Mouse (Mus musculus) forebrain, embryonic 10.5 days (tissue): Measurements from ENCODE around the gene Paics. TPM values are rescaled to one million over a fixed set of nuclear protein-coding genes. Genes with fewer than 3 reads are reported as not detected.
A peak's percentile ranks its signal among the peaks of the same experiment; 100 is the strongest.
"Not testable (repeated sequence)": the region's sequence is repeated elsewhere in the genome, so short reads cannot be mapped to it uniquely, and the experiment has no call there.

Experiments used
- DNase-seq: peaks from one replicate; pipeline ENCODE4 v3.0.0-alpha.2; 2017; ENCODE audit warnings: low spot score; ENCODE audit errors: extremely low spot score
- H3K27ac ChIP-seq: fragments of 300-500 bp; sonication (generic); 2 replicates; pipeline ENCODE4 v1.5.1; 2016; ENCODE audit warnings: mild to moderate bottlenecking
- H3K27me3 ChIP-seq: fragments of 300-500 bp; sonication (generic); 2 replicates; pipeline ENCODE4 v1.6.1; 2016; ENCODE audit warnings: mild to moderate bottlenecking; ENCODE audit not compliant: poor library complexity, severe bottlenecking
- H3K36me3 ChIP-seq: fragments of 300-500 bp; sonication (generic); replicated peaks from 2 replicates; pipeline ENCODE4 v1.6.1; 2016; ENCODE audit warnings: mild to moderate bottlenecking, moderate library complexity
- H3K4me1 ChIP-seq: fragments of 300-500 bp; sonication (generic); 2 replicates; pipeline ENCODE4 v1.6.1; 2016
- H3K4me3 ChIP-seq: fragments of 300-500 bp; sonication (generic); 2 replicates; pipeline ENCODE4 v1.5.1; 2016; ENCODE audit warnings: mild to moderate bottlenecking, moderate library complexity
- H3K9me3 ChIP-seq: fragments of 300-500 bp; sonication (generic); 2 replicates; pipeline ENCODE4 v1.6.1; 2016; ENCODE audit warnings: mild to moderate bottlenecking, moderate library complexity
- WGBS: fragments of 180-500 bp; shearing (Covaris S2); methylation state at CpG from one replicate; pipeline ENCODE4 v1.1.7; 2016; 5-methylcytosine and 5-hydroxymethylcytosine counted together
- polyA plus RNA-seq: library from polyadenylated mRNA; unstranded; fragments of >200 nt; fragmentation: Nextera tagmentation; extraction: Ambion mirVana; gene quantifications from 2 replicates; pipeline ENCODE4 v1.2.1, GENCODE M21; 2016

Gene Paics
- polyA plus RNA-seq, 1 experiment from 2014 or later, result 543 TPM

DNA sequence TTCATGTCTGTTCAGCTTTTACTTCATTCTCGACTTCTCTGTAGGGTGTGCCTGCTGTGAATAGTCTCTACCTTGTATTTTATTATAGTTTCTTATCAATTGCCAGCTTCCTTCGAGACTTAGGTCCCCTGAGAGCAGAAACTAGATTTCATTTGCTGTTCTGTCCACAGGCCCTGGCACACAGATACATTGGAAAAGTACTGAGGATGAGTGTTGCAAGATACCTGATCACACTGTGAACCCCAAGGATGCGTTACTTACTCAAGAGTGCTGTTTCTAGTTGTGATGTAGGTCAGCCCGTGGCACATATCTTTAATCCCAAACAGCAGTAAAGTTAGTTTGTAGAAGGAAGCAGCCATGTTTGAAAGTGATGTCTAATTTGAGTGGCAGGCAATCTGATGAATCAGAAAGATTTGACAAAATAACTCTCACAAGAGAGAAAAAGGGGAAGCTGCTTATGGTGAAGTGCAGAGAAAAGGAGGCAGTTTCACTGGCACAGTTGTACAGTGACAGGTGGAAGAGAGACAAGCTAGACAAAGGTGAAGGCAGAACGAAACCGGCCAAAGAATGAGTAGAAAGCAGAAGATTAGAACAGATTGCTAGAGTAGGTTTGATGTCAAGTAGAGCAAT, 3.3 kb downstream of the Paics start:
- H3K36me3 ChIP-seq, result peaks cover 62% of the 10 kb centered on the region
- DNase-seq, result no peak
- H3K27me3 ChIP-seq, result no peaks in the 10 kb centered on the region
- no peaks in the 10 kb centered on the region for H3K9me3 ChIP-seq
- 0 out of 2 replicates have a peak overlapping the region, but pooled peaks have one; percentile 80 for H3K4me3 ChIP-seq
- 86% methylated on average over 6 of the region's 6 CpGs for WGBS
- H3K27ac ChIP-seq, result no peak overlapping the region
- H3K4me1 ChIP-seq, result peaks cover 39% of the 10 kb centered on the region

DNA sequence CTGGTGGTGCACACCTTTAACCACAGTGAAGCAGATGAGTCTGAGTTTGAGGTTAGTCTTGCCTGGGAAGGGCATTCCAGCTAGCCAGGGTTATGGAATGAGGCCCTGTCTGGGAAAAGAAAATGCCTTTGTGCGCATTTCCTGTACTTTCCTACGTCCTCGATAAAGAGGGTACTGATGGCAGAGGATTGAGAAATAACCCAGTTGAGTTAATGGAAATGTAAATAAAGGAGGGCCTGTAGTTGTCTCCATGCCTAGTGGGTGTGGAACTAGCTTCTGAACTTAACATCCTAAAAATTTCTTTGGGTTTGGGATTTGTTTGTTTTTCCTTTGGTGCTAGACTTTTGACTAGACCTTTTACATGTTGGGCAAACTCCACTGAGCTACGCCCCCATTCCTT, 4.4 kb downstream of the Paics start:
- H3K9me3 ChIP-seq, result no peaks in the 10 kb centered on the region
- no peak overlapping the region for H3K27ac ChIP-seq
- H3K4me1 ChIP-seq, result peaks cover 30% of the 10 kb centered on the region
- H3K27me3 ChIP-seq, result no peaks in the 10 kb centered on the region
- peaks cover 72% of the 10 kb centered on the region for H3K36me3 ChIP-seq
- H3K4me3 ChIP-seq, result no peak overlapping the region
- no peak for DNase-seq
- WGBS, result 89% methylated on average over 4 of the region's 4 CpGs

DNA sequence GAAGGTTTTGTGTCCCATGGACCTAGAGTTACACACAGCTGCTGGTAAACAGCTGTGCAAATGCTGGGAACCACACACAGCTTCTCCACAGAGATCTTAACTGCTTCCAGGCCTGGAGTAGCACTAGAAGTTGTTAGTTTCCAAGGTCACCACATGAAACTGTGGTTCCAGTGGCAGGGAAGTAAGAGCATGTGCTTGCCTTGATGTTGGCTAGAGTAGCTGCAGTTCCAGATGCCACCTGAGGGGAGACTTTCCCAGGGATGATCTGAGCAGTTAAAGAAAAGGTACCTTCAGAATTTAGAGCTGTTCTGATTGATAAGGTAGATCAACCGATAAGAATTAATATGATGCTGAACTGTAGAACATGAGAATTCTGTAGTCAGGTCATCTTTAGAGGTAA, 6.8 kb downstream of the Paics start:
- Histone ChIP-seq H3K9me3 (no peaks in the 10 kb centered on the region), H3K27me3 (no peaks in the 10 kb centered on the region), H3K4me1 (peaks cover 20% of the 10 kb centered on the region), H3K36me3 (peaks cover 96% of the 10 kb centered on the region), H3K27ac (no peak overlapping the region), H3K4me3 (no peak overlapping the region)
- WGBS, result 100% methylated on average over 1 of the region's 1 CpGs
- no peak for DNase-seq

DNA sequence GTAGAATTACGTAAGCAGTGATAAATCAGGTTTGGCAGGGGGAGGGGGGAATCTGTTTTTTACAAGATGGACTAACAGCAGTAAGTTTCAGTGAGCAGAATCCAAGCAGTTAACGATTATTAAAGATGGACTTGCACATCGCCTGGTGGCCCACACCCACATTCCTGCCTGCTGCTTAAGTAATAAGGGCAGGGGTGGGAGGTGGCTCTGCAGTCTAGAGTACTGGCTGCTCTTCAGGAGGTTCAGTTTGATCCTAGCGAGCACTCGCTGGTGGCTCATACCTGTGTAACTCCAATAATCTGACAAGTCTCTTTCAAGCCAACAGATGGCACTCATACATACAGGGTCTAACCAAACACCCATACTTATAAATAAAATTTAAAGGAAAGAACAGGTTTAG, 8.5 kb downstream of the Paics start:
- H3K36me3 ChIP-seq, result peaks cover 99% of the 10 kb centered on the region
- no peak overlapping the region for H3K4me3 ChIP-seq

DNA sequence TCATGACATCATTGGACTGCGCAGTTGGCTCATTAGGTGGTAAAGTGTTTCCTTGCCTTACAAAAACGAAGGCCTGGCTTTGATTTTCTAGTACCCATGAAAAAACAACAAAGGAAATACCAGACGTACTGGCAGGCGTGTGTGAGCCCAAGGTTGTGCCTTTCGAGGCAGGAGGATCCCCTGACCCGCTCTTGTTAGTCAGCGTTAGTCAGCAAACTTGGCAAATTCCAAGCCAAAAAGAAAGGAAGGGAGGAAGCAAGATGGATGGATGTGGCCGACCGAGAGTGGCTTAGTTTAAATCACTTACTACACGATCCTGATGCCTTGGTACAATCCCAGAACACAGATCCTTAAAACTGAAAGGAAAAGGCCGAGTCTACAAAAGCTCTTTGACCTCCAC, 11.4 kb downstream of the Paics start:
- Histone ChIP-seq H3K27me3 (no peaks in the 10 kb centered on the region), H3K4me3 (no peak overlapping the region), H3K9me3 (no peaks in the 10 kb centered on the region), H3K36me3 (peaks cover 99% of the 10 kb centered on the region), H3K4me1 (no peaks in the 10 kb centered on the region), H3K27ac (no peak overlapping the region)
- no peak for DNase-seq
- WGBS, result 82% methylated on average over 11 of the region's 11 CpGs

More for the DNA sequence above, 8.5 kb downstream of the Paics start:
- 92% methylated on average over 5 of the region's 5 CpGs for WGBS
- H3K9me3 ChIP-seq, result no peaks in the 10 kb centered on the region
- no peak for DNase-seq
- no peaks in the 10 kb centered on the region for H3K27me3 ChIP-seq
- H3K4me1 ChIP-seq, result peaks cover 4% of the 10 kb centered on the region; the same call in 1 of the 2 replicates
- H3K27ac ChIP-seq, result no peak overlapping the region

DNA sequence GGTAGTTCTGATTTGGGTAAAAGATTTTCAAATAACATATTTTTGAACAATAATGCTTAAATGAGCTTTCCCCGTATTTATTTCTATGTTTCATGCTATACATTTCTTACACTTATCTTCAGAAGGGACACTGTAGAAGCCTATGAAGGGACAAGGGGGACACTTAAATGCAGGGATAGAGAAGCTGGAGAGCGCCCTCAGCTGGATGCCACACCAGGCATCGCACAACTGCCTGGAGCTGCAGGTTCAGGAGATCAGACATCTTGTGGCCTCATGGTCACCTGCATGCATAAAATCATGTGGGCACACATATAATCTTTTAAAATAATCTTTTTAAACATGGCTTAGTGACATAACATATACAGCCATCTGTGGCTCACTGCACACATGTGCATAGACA, 13.5 kb downstream of the Paics start:
- no peak overlapping the region for H3K4me3 ChIP-seq
- no peaks in the 10 kb centered on the region for H3K9me3 ChIP-seq
- peaks cover 99% of the 10 kb centered on the region for H3K36me3 ChIP-seq
- H3K27me3 ChIP-seq, result no peaks in the 10 kb centered on the region
- no peak overlapping the region for H3K27ac ChIP-seq
- 87% methylated on average over 3 of the region's 3 CpGs for WGBS
- no peaks in the 10 kb centered on the region for H3K4me1 ChIP-seq
- DNase-seq, result no peak

DNA sequence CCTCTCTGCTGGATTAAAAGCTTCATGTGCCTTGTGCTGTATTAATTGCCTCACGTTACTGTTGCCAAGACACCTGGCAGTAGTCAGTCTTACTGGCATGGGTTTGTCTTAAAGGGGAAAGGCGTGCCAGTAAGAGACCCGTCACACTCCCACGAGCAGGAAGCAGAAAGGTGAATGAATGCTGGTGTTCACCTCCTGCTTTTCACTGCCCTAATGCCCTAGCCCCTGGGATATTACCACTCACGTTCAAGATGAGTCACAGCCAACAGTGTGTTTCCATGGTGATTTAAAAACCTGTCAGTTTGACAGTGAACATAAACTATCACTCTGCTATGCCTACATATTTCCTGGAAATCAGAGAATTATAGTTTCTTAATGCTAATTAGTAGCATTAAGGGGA, 18.1 kb downstream of the Paics start:
- DNase-seq, result no peak
- Histone ChIP-seq H3K9me3 (no peaks in the 10 kb centered on the region), H3K4me1 (peaks cover 11% of the 10 kb centered on the region), H3K36me3 (peaks cover 78% of the 10 kb centered on the region), H3K27me3 (no peaks in the 10 kb centered on the region), H3K4me3 (no peak overlapping the region), H3K27ac (no peak overlapping the region)
- 90% methylated on average over 5 of the region's 5 CpGs for WGBS

DNA sequence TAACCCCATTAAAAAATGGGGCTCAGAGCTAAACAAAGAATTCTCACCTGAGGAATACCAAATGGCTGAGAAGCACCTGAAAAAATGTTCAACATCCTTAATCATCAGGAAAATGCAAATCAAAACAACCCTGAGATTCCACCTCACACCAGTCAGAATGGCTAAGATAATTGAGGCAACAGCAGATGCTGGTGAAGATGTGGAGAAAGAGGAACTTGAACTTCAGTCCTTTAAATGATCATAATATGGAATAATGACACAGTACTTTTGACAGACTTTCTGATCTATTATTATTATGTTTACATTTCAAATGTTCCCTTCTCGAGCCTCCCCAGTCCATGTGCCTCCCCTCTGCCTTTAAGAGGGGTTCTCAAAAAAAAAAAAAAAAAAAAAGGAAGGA, 20.0 kb downstream of the Paics start:
- peaks cover 20% of the 10 kb centered on the region for H3K4me1 ChIP-seq
- peaks cover 59% of the 10 kb centered on the region for H3K36me3 ChIP-seq
- not testable (repeated sequence) for H3K27ac ChIP-seq, H3K9me3 ChIP-seq, H3K4me3 ChIP-seq, DNase-seq, H3K27me3 ChIP-seq
- 78% methylated on average over 1 of the region's 1 CpGs for WGBS

DNA sequence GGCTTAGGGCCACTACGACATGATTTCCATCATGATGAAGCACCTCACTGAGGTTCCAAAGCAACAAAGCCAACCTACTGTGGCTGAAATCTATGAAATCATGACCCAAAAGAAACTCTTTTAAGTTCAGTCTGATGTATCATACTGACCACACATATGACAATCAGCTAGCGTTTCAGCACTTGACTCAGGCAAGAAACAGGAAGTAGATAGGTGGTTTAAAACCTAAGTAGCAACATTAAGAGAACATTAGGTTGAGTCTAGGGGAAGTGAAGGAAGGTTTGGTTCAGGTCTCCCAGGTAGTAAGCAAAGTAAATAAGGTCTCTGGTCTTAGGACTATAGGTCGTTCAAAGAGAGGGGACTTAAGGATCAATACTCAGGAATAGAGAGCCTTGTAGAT, 22.4 kb downstream of the Paics start:
- H3K9me3 ChIP-seq, result no peaks in the 10 kb centered on the region
- peaks cover 20% of the 10 kb centered on the region for H3K4me1 ChIP-seq
- no peak overlapping the region for H3K27ac ChIP-seq
- WGBS, result 68% methylated on average over 3 of the region's 3 CpGs
- H3K4me3 ChIP-seq, result peak overlapping the region; percentile 96
- peaks cover 58% of the 10 kb centered on the region for H3K36me3 ChIP-seq
- H3K27me3 ChIP-seq, result no peaks in the 10 kb centered on the region
- DNase-seq, result no peak

DNA sequence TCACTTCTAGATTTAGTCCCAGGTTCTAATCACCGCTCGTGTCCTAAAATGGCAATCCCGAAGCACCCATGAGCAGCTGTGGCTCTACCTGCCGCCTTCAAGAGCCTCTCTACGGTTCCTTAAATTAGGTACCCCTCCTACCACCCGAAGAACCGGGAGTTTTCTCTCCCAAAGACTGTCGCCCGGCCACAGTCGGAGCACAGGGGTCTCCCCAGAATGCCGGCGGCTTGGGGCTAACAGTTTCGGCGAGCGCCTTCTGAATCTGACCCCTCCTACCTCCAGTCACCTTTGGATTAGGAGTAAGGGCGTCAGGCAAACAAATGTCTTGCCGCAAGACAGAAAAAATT, 23.1 kb downstream of the Paics start:
- Histone ChIP-seq H3K4me3 (peak overlapping the region; percentile 96), H3K27ac (peak overlapping the region; percentile 92), H3K4me1 (peaks cover 20% of the 10 kb centered on the region), H3K36me3 (peaks cover 58% of the 10 kb centered on the region), H3K27me3 (no peaks in the 10 kb centered on the region), H3K9me3 (no peaks in the 10 kb centered on the region)
- no peak for DNase-seq
- 4% methylated on average over 17 of the region's 17 CpGs for WGBS

DNA sequence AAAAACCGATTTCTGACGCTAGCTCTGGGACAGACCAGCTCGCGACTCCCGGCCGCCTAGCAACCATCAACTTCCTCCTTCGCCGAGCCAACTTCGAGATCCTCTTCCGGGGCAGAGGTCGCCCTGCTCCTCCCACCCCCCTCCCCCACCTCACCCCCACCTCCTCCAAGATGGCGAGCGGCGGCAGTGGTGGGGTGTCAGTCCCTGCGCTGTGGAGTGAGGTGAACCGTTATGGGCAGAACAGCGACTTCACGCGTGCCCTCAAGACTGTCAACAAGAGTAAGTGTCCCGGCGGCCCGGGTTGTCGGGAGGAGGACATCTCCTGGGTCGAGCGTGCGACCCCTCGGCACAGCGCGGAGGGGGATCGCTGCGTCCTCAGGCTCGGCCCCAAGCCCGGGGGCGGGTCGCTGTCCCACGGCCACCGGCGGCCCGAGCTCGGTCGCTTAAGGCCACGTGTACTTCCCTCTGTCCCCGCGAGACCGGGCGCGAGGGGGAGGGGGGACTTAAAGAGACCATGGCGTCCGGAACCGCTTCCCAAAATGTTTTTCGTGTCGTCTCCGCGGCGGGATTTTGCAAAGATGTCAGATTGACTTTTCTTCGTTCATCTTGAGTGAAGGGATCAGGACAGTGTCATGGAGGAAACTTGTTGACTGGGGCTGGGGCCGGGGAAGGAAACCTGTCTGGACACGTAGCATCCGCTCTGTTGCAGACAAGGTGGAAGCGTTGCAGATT, 23.6 kb downstream of the Paics start, which contains the start of gene Srp72:
Gene Srp72, plus strand, starts transcription at position 130 of the 732 bp plus-strand sequence.
- Histone ChIP-seq H3K4me1 (peaks cover 20% of the 10 kb centered on the region), H3K36me3 (peaks cover 58% of the 10 kb centered on the region), H3K4me3 (peak within 1 kb of the TSS; percentile 96), H3K9me3 (no peaks in the 10 kb centered on the region), H3K27ac (peak within 1 kb of the TSS; percentile 92), H3K27me3 (no peaks in the 10 kb centered on the region)
- under 1% methylated on average over 60 of the region's 60 CpGs for WGBS
- DNase-seq, result peak; percentile 91

DNA sequence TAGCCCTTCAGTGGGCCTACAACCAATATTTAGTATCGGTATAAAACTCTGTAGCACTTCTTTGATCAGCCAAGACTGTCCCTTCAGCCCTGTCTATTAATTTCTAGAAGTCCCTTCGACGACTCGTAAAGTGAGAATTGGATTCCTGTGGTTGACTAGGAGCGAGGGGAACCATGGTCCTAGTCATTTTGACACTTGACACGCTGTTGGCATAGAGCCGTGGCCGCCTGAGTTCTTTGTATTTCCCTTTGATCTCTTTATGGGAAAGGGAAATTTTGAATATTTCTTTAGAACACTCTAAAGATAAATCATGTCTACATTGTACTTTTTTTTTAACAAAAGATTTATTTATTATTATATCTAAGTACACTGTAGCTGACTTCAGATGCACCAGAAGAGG, 24.6 kb downstream of the Paics start:
- 93% methylated on average over 8 of the region's 8 CpGs for WGBS
- peak overlapping the region; percentile 96 for H3K4me3 ChIP-seq
- no peaks in the 10 kb centered on the region for H3K27me3 ChIP-seq
- H3K9me3 ChIP-seq, result no peaks in the 10 kb centered on the region
- no peak overlapping the region for H3K27ac ChIP-seq
- DNase-seq, result no peak
- peaks cover 20% of the 10 kb centered on the region for H3K4me1 ChIP-seq
- H3K36me3 ChIP-seq, result peaks cover 58% of the 10 kb centered on the region

DNA sequence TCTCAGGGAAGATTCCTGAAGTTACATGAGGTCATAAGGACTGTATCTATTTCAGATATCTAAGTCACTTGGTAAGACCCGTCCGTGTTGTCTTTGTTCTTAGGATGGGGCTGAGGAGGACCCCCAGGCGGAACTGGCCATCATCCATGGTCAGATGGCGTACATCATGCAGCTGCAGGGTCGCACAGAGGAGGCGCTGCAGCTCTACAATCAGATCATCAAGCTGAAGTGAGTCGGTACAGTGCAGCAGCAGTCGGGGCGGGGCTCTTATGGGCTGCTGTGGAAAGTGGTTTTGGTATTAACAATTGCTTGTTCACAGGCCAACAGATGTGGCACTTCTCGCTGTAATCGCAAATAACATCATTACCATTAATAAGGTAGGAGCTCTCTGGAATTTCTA, 32.9 kb downstream of the Paics start:
- WGBS, result 96% methylated on average over 11 of the region's 11 CpGs
- H3K27ac ChIP-seq, result no peak overlapping the region
- 0 out of 2 replicates have a peak, but pooled peaks cover 2% of the 10 kb centered on the region for H3K9me3 ChIP-seq
- no peaks in the 10 kb centered on the region for H3K27me3 ChIP-seq
- DNase-seq, result no peak
- H3K4me3 ChIP-seq, result no peak overlapping the region
- no peaks in the 10 kb centered on the region for H3K4me1 ChIP-seq
- peaks cover 96% of the 10 kb centered on the region for H3K36me3 ChIP-seq
